Mouse (Mus musculus) stomach, postnatal 0 days (tissue): ENCODE data around the gene Mrpl20. TPM values are rescaled to one million over a fixed set of nuclear protein-coding genes. Genes with fewer than 3 reads are reported as not detected.

Experiments
- ATAC-seq: fragments of 200-750 bp; cut with Nextera tagmentation; 2 replicates; pipeline ENCODE4 v1.8.0; 2017; ENCODE audit not compliant: low FRiP score, low TSS enrichment
- DNase-seq: peaks from one replicate; pipeline ENCODE4 v3.0.0-alpha.2; 2016; ENCODE audit warnings: low spot score
- H3K27ac ChIP-seq: fragments of 300-500 bp; sonication (generic); replicated peaks from 2 replicates; pipeline ENCODE4 v1.5.1; 2014; ENCODE audit warnings: mild to moderate bottlenecking, control low read depth
- H3K27me3 ChIP-seq: fragments of 300-500 bp; sonication (generic); 2 replicates; pipeline ENCODE4 v1.6.1; 2014; ENCODE audit warnings: low read length; ENCODE audit not compliant: control insufficient read depth, insufficient read depth
- H3K36me3 ChIP-seq: fragments of 300-500 bp; sonication (generic); 2 replicates; pipeline ENCODE4 v1.6.1; 2014; ENCODE audit warnings: low read length, mixed read lengths; ENCODE audit not compliant: control insufficient read depth, insufficient read depth
- H3K4me1 ChIP-seq: fragments of 300-500 bp; sonication (generic); replicated peaks from 2 replicates; pipeline ENCODE4 v1.6.1; 2014; ENCODE audit warnings: antibody characterized with exemption; ENCODE audit not compliant: control insufficient read depth, insufficient read depth
- H3K4me2 ChIP-seq: fragments of 300-500 bp; sonication (generic); replicated peaks from 2 replicates; pipeline ENCODE4 v1.6.1; 2014; ENCODE audit warnings: low read depth, mild to moderate bottlenecking, control low read depth, moderate library complexity
- H3K4me3 ChIP-seq: fragments of 300-500 bp; sonication (generic); 2 replicates; pipeline ENCODE4 v1.5.1; 2014; ENCODE audit warnings: low read depth, low read length, control low read depth
- H3K9ac ChIP-seq: fragments of 300-500 bp; sonication (generic); 2 replicates; pipeline ENCODE4 v1.6.1; 2014; ENCODE audit warnings: mild to moderate bottlenecking, low read length, control low read depth, mixed read lengths
- H3K9me3 ChIP-seq: fragments of 300-500 bp; sonication (generic); 2 replicates; pipeline ENCODE4 v1.6.1; 2016; ENCODE audit warnings: low read length; ENCODE audit not compliant: control insufficient read depth
- CTCF ChIP-seq: IDR thresholded peaks from 2 replicates; pipeline ENCODE4 v1.5.1; 2016; ENCODE audit warnings: antibody characterized with exemption, low read depth, mild to moderate bottlenecking, moderate library complexity
- EP300 ChIP-seq: optimal IDR thresholded peaks from 2 replicates; pipeline ENCODE3; 2016; ENCODE audit warnings: antibody characterized with exemption
- WGBS: fragments of 180-500 bp; shearing (Covaris S2); extraction: QIAGEN DNeasy Blood & Tissue Kit; methylation state at CpG from one replicate; pipeline ENCODE4 v1.1.7; 2014; 5-methylcytosine and 5-hydroxymethylcytosine counted together
- polyA plus RNA-seq: library from polyadenylated mRNA; unstranded; fragments of >200 nt; fragmentation: Nextera tagmentation; extraction: Ambion mirVana; gene quantifications from 2 replicates; pipeline ENCODE4 v1.2.1, GENCODE M21; 2015

The Mrpl20 gene
- polyA plus RNA-seq, 1 experiment from 2014 or later = 240 TPM

- H3K9ac ChIP-seq = no peak overlapping the region
- no peaks in the 10 kb centered on the region for H3K27me3 ChIP-seq
- peaks cover 8% of the 10 kb centered on the region for H3K4me1 ChIP-seq
- 95% methylated on average over 3 of the region's 3 CpGs for WGBS
- TF ChIP-seq EP300 (no peak), CTCF (no peak)
- H3K27ac ChIP-seq = no peak overlapping the region
- H3K4me2 ChIP-seq = no peak overlapping the region
- no peaks in the 10 kb centered on the region for H3K9me3 ChIP-seq
- no peak overlapping the region for H3K4me3 ChIP-seq
- DNase-seq (no peak), ATAC-seq (no peak)
- H3K36me3 ChIP-seq = 0 out of 2 replicates have a peak, but pooled peaks cover 3% of the 10 kb centered on the region
Measured at GRCm38 (mm10) chr4:155849792-155850451, 47.2 kb downstream of the Mrpl20 start.

- Histone ChIP-seq H3K4me3 (no peak overlapping the region), H3K9ac (no peak overlapping the region; the same call in 1 of the 2 replicates), H3K9me3 (no peaks in the 10 kb centered on the region), H3K27ac (no peak overlapping the region), H3K36me3 (peaks cover 12% of the 10 kb centered on the region), H3K27me3 (no peaks in the 10 kb centered on the region), H3K4me1 (peaks cover 8% of the 10 kb centered on the region), H3K4me2 (no peak overlapping the region)
- no peak for ATAC-seq
- WGBS = 79% methylated on average over 3 of the region's 3 CpGs
- TF ChIP-seq EP300 = no peak
- TF ChIP-seq CTCF = no peak
- DNase-seq = no peak
Measured at GRCm38 (mm10) chr4:155851368-155851767, 48.7 kb downstream of the Mrpl20 start.

DNA sequence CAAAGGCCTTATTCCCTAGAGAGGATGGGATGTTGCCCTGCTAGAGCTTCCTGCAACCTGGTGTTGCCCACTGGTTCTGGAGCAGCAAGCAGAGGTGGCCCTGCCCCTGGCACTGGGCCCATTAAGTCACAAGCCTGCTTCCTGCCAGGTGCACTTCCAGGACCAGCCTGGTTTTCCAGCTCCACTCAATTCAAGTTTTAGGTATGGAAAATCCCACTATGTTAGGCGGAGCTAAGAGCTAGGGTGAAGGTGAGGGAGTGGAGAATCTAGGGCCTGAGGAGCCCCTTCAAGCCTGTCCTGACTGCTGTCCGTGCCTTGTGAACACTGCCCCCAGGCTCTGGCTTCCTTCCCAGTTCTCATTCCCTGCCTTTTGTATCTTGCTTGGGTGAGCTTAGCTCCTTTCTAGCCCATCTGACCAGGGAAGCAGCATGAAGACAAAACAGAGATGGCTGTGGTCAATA is 49.3 kb downstream of the Mrpl20 start:
- 66% methylated on average over 2 of the region's 2 CpGs for WGBS

GRCm38 (mm10) chr4:155853421-155853820 is 50.7 kb downstream of the Mrpl20 start:
- Histone ChIP-seq H3K27me3 (no peaks in the 10 kb centered on the region), H3K4me2 (no peak overlapping the region), H3K4me3 (no peak overlapping the region), H3K9me3 (no peaks in the 10 kb centered on the region), H3K36me3 (peaks cover 15% of the 10 kb centered on the region), H3K9ac (no peak overlapping the region), H3K4me1 (peaks cover 4% of the 10 kb centered on the region), H3K27ac (no peak overlapping the region)
- ATAC-seq = no peak
- DNase-seq = no peak
- WGBS = 86% methylated on average over 9 of the region's 9 CpGs
- TF ChIP-seq CTCF = no peak
- TF ChIP-seq EP300 = no peak

More for the DNA sequence above, 49.3 kb downstream of the Mrpl20 start:
- no peak overlapping the region for H3K4me2 ChIP-seq
- H3K36me3 ChIP-seq = peaks cover 12% of the 10 kb centered on the region
- H3K4me3 ChIP-seq = no peak overlapping the region
- DNase-seq = peak; percentile 41
- no peaks in the 10 kb centered on the region for H3K27me3 ChIP-seq
- H3K9me3 ChIP-seq = no peaks in the 10 kb centered on the region
- H3K4me1 ChIP-seq = peaks cover 6% of the 10 kb centered on the region
- H3K27ac ChIP-seq = 0 out of 2 replicates have a peak overlapping the region, but pooled peaks have one; percentile 18
- H3K9ac ChIP-seq = peak overlapping the region; percentile 18; the same call in 1 of the 2 replicates
- TF ChIP-seq CTCF (no peak), EP300 (no peak)
- no peak for ATAC-seq

GRCm38 (mm10) chr4:155854991-155855390 is 52.3 kb downstream of the Mrpl20 start:
- Histone ChIP-seq H3K4me1 (no peaks in the 10 kb centered on the region), H3K27me3 (no peaks in the 10 kb centered on the region), H3K4me3 (no peak overlapping the region), H3K9me3 (no peaks in the 10 kb centered on the region), H3K36me3 (peaks cover 22% of the 10 kb centered on the region), H3K27ac (no peak overlapping the region), H3K9ac (no peak overlapping the region), H3K4me2 (no peak overlapping the region)
- ATAC-seq (no peak), DNase-seq (no peak)
- TF ChIP-seq CTCF = no peak
- no peak for TF ChIP-seq EP300
- 94% methylated on average over 12 of the region's 12 CpGs for WGBS

- WGBS = 88% methylated on average over 12 of the region's 12 CpGs
- peaks cover 22% of the 10 kb centered on the region for H3K36me3 ChIP-seq
- DNase-seq = no peak
Measured at GRCm38 (mm10) chr4:155856071-155856470, 53.4 kb downstream of the Mrpl20 start.

More at GRCm38 (mm10) chr4:155856071-155856470, 53.4 kb downstream of the Mrpl20 start:
- Histone ChIP-seq H3K4me3 (no peak overlapping the region), H3K9ac (no peak overlapping the region), H3K4me2 (no peak overlapping the region), H3K27me3 (no peaks in the 10 kb centered on the region), H3K4me1 (no peaks in the 10 kb centered on the region), H3K27ac (no peak overlapping the region), H3K9me3 (no peaks in the 10 kb centered on the region)
- no peak for TF ChIP-seq CTCF
- TF ChIP-seq EP300 = no peak
- no peak for ATAC-seq
